In genomic region chr17:62109052-62109451, GRCm38 (mm10) we compare ENCODE assay signal across 13 mouse cellular contexts.
"Had no signal": no experiment of that assay in that cellular context is flagged by ENCODE, and none has a peak within 500 bp of the region (broad histone marks: within the 10 kb centered on the region; RNA-seq: fewer than 3 reads in every experiment).

No protein-coding gene starts in this region.

- DNase-seq: gastrocnemius, adult 2 months; gastrocnemius, postnatal 10 days; gastrocnemius, postnatal 25 days; heart, adult 18-20 months; heart, postnatal 10 days; heart, postnatal 4 days; kidney, adult 18-20 months; kidney, adult 8-10 months; kidney, postnatal 10 days; kidney, postnatal 25 days; kidney, postnatal 4 days; liver; liver, embryonic 13.5 days had no signal
